Comparison of ENCODE assay signal across 8 mouse cellular contexts in the genomic region with DNA sequence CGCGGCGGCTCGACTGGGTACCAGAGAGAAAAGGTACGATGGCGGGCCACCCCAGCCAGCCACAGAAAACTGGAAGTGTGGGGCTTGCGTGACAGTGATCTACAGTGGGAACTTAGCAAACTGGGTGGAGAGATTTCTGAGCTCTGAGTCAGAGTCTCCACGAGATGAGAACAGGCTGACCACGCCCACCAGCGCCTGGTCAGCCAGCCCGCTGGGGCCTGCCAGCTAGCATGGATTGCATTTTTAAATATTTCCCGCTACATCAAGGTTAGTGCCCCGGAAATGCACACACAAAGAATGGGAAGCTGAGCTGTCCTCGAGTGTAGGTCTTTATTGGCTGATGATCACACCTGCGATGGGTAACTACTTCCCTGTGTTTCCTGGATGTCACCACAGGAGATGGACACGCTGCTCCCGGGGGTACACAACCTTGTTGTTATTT. TPM values are rescaled to one million over a fixed set of nuclear protein-coding genes. Genes with fewer than 3 reads are reported as not detected.
DNase-seq lines count a peak whose midpoint lies in the region; ATAC-seq and TF ChIP-seq lines count a peak whose summit lies in the region.

No protein-coding gene starts in this region.

- peak; percentile 68 for DNase-seq in 3T3-L1 (ENCODE audit: low read depth, low spot score)
- peak; percentile 82 for DNase-seq in ZHBTc4 (ENCODE audit: low read depth, low spot score)
- DNase-seq in kidney, postnatal 14 days, result peak; percentile 82
- DNase-seq in lung, postnatal 4 days, result peak; percentile 79 to 85
- DNase-seq in stomach, postnatal 0 days (ENCODE audit: low spot score), result peak; percentile 83
- DNase-seq in spleen, adult 12 weeks (ENCODE audit: low spot score), result no peak

- H3K27ac ChIP-seq in embryonic facial prominence, embryonic 15.5 days (replicated peaks), result no peak overlapping the region
- H3K27ac ChIP-seq in heart, embryonic 16.5 days (ENCODE audit: low read length), result no peak overlapping the region
- peak overlapping the region; percentile 67; the same call in 1 of the 2 replicates for H3K27ac ChIP-seq in stomach, postnatal 0 days (replicated peaks)

- no peaks in the 10 kb centered on the region for H3K27me3 ChIP-seq in embryonic facial prominence, embryonic 15.5 days
- H3K27me3 ChIP-seq in heart, embryonic 16.5 days (ENCODE audit: control insufficient read depth, insufficient read depth, low read length), result no peaks in the 10 kb centered on the region
- no peaks in the 10 kb centered on the region for H3K27me3 ChIP-seq in stomach, postnatal 0 days (ENCODE audit: control insufficient read depth, insufficient read depth, low read length)

- H3K9me3 ChIP-seq in embryonic facial prominence, embryonic 15.5 days (replicated peaks), result no peaks in the 10 kb centered on the region
- no peaks in the 10 kb centered on the region for H3K9me3 ChIP-seq in heart, embryonic 16.5 days (replicated peaks; ENCODE audit: control insufficient read depth, low read length)
- H3K9me3 ChIP-seq in stomach, postnatal 0 days (ENCODE audit: control insufficient read depth, low read length), result no peaks in the 10 kb centered on the region

- H3K4me2 ChIP-seq in embryonic facial prominence, embryonic 15.5 days (replicated peaks), result peak overlapping the region; percentile 63
- peak overlapping the region; percentile 69 for H3K4me2 ChIP-seq in heart, embryonic 16.5 days (ENCODE audit: low read depth, low read length)
- H3K4me2 ChIP-seq in stomach, postnatal 0 days (replicated peaks; ENCODE audit: low read depth), result peak overlapping the region; percentile 60

- TF ChIP-seq EP300 in stomach, postnatal 0 days (optimal IDR thresholded peaks at IDR 0.05), result no peak

- peaks cover 9% of the 10 kb centered on the region for H3K4me1 ChIP-seq in embryonic facial prominence, embryonic 15.5 days
- H3K4me1 ChIP-seq in heart, embryonic 16.5 days (ENCODE audit: control insufficient read depth, insufficient read depth, low read length), result no peaks in the 10 kb centered on the region
- no peaks in the 10 kb centered on the region; the same call in 1 of the 2 replicates for H3K4me1 ChIP-seq in stomach, postnatal 0 days (replicated peaks; ENCODE audit: control insufficient read depth, insufficient read depth)

- WGBS in embryonic facial prominence, embryonic 15.5 days, result 21% methylated on average over 17 of the region's 17 CpGs
- WGBS in heart, embryonic 16.5 days, result 15% methylated on average over 17 of the region's 17 CpGs
- WGBS in stomach, postnatal 0 days, result 13% methylated on average over 17 of the region's 17 CpGs

- ATAC-seq in embryonic facial prominence, embryonic 15.5 days (ENCODE audit: insufficient number of reproducible peaks, low FRiP score, low TSS enrichment, low read depth), result no peak
- ATAC-seq in heart, embryonic 16.5 days (replicated peaks; ENCODE audit: extremely low read depth, insufficient read depth, low FRiP score), result peak; percentile 69; the same call in 1 of the 2 replicates
- peak; percentile 93 for ATAC-seq in stomach, postnatal 0 days (ENCODE audit: low FRiP score, low TSS enrichment)

- H3K9ac ChIP-seq in embryonic facial prominence, embryonic 15.5 days, result 0 out of 2 replicates have a peak overlapping the region, but pooled peaks have one; percentile 9
- H3K9ac ChIP-seq in heart, embryonic 16.5 days (ENCODE audit: low read length), result peak overlapping the region; percentile 58
- H3K9ac ChIP-seq in stomach, postnatal 0 days (ENCODE audit: low read length), result peak overlapping the region; percentile 28

- H3K36me3 ChIP-seq in embryonic facial prominence, embryonic 15.5 days, result no peaks in the 10 kb centered on the region
- no peaks in the 10 kb centered on the region for H3K36me3 ChIP-seq in heart, embryonic 16.5 days (ENCODE audit: control insufficient read depth, insufficient read depth)
- H3K36me3 ChIP-seq in stomach, postnatal 0 days (ENCODE audit: control insufficient read depth, insufficient read depth, low read length), result no peaks in the 10 kb centered on the region

- peak overlapping the region; percentile 43 for H3K4me3 ChIP-seq in embryonic facial prominence, embryonic 15.5 days (replicated peaks)
- H3K4me3 ChIP-seq in heart, embryonic 16.5 days (ENCODE audit: low read length), result peak overlapping the region; percentile 50
- H3K4me3 ChIP-seq in stomach, postnatal 0 days (ENCODE audit: low read depth, low read length), result peak overlapping the region; percentile 35

- no peak for TF ChIP-seq CTCF in stomach, postnatal 0 days (IDR thresholded peaks at IDR 0.05; ENCODE audit: low read depth)

RNA-seq across cellular contexts. Expression of a gene that starts 7.6 kb away (rescaled TPM):
- 106 and 115 TPM in 2 replicates for polyA plus RNA-seq in embryonic facial prominence, embryonic 15.5 days (2015; fragmentation: Nextera tagmentation; extraction: Ambion mirVana)
- 9.7 and 14.4 TPM in 2 replicates for polyA plus RNA-seq in heart, embryonic 16.5 days (2015; fragmentation: Nextera tagmentation; extraction: Ambion mirVana)
- polyA plus RNA-seq in stomach, postnatal 0 days (2015; fragmentation: Nextera tagmentation; extraction: Ambion mirVana), result 11.2 and 12.5 TPM in 2 replicates

RNA-seq across cellular contexts. Expression of a gene that starts 26.7 kb away (rescaled TPM):
- polyA plus RNA-seq in embryonic facial prominence, embryonic 15.5 days (2015; fragmentation: Nextera tagmentation; extraction: Ambion mirVana), result 34.5 and 41.3 TPM in 2 replicates
- 17.8 and 20.8 TPM in 2 replicates for polyA plus RNA-seq in heart, embryonic 16.5 days (2015; fragmentation: Nextera tagmentation; extraction: Ambion mirVana)
- 8.7 and 13.2 TPM in 2 replicates for polyA plus RNA-seq in stomach, postnatal 0 days (2015; fragmentation: Nextera tagmentation; extraction: Ambion mirVana)

RNA-seq across cellular contexts. Expression of a gene that starts 31.4 kb away (rescaled TPM):
- 17.4 and 22.2 TPM in 2 replicates for polyA plus RNA-seq in embryonic facial prominence, embryonic 15.5 days (2015; fragmentation: Nextera tagmentation; extraction: Ambion mirVana)
- polyA plus RNA-seq in heart, embryonic 16.5 days (2015; fragmentation: Nextera tagmentation; extraction: Ambion mirVana), result 15.3 and 17.5 TPM in 2 replicates
- 2.3 and 2.5 TPM in 2 replicates for polyA plus RNA-seq in stomach, postnatal 0 days (2015; fragmentation: Nextera tagmentation; extraction: Ambion mirVana)

RNA-seq across cellular contexts. Expression of a gene that starts 38.5 kb away (rescaled TPM):
- polyA plus RNA-seq in embryonic facial prominence, embryonic 15.5 days (2015; fragmentation: Nextera tagmentation; extraction: Ambion mirVana), result 20.8 and 25.0 TPM in 2 replicates
- polyA plus RNA-seq in heart, embryonic 16.5 days (2015; fragmentation: Nextera tagmentation; extraction: Ambion mirVana), result 11.1 and 13.7 TPM in 2 replicates
- 2.8 and 3.2 TPM in 2 replicates for polyA plus RNA-seq in stomach, postnatal 0 days (2015; fragmentation: Nextera tagmentation; extraction: Ambion mirVana)

RNA-seq across cellular contexts. Expression of a gene that starts 49.6 kb away (rescaled TPM):
- 1.8 and 2.1 TPM in 2 replicates for polyA plus RNA-seq in embryonic facial prominence, embryonic 15.5 days (2015; fragmentation: Nextera tagmentation; extraction: Ambion mirVana)
- polyA plus RNA-seq in heart, embryonic 16.5 days (2015; fragmentation: Nextera tagmentation; extraction: Ambion mirVana), result 0.59 and 0.66 TPM in 2 replicates
- polyA plus RNA-seq in stomach, postnatal 0 days (2015; fragmentation: Nextera tagmentation; extraction: Ambion mirVana), result 1.8 TPM in 2 replicates
